Mouse (Mus musculus) kidney, postnatal 0 days (tissue): ENCODE data around the gene 4921524J17Rik. TPM values are rescaled to one million over a fixed set of nuclear protein-coding genes. Genes with fewer than 3 reads are reported as not detected.

ENCODE experiments used
- ATAC-seq: fragments of 200-750 bp; cut with Nextera tagmentation; replicated peaks from 2 replicates; pipeline ENCODE4 v1.8.0; 2017; ENCODE audit warnings: low read depth, moderate number of reproducible peaks, moderate TSS enrichment, moderate library complexity; ENCODE audit not compliant: low FRiP score
- DNase-seq: peaks from one replicate; pipeline ENCODE4 v3.0.0-alpha.2; 2016; ENCODE audit warnings: low spot score
- H3K27ac ChIP-seq: fragments of 300-500 bp; sonication (generic); 2 replicates; pipeline ENCODE4 v1.5.1; 2014; ENCODE audit warnings: mild to moderate bottlenecking
- H3K27me3 ChIP-seq: fragments of 300-500 bp; sonication (generic); 2 replicates; pipeline ENCODE4 v1.6.1; 2014; ENCODE audit warnings: low read length, mixed read lengths; ENCODE audit not compliant: insufficient read depth
- H3K36me3 ChIP-seq: fragments of 300-500 bp; sonication (generic); 2 replicates; pipeline ENCODE4 v1.6.1; 2014; ENCODE audit warnings: low read length, mixed read lengths; ENCODE audit not compliant: insufficient read depth
- H3K4me1 ChIP-seq: fragments of 300-500 bp; sonication (generic); replicated peaks from 2 replicates; pipeline ENCODE4 v1.6.1; 2014; ENCODE audit warnings: antibody characterized with exemption, low read length, mixed read lengths; ENCODE audit not compliant: insufficient read depth
- H3K4me2 ChIP-seq: fragments of 300-500 bp; sonication (generic); 2 replicates; pipeline ENCODE4 v1.6.1; 2014; ENCODE audit warnings: mild to moderate bottlenecking, low read length, moderate library complexity, mixed read lengths
- H3K4me3 ChIP-seq: fragments of 300-500 bp; sonication (generic); replicated peaks from 2 replicates; pipeline ENCODE4 v1.5.1; 2014; ENCODE audit warnings: low read depth, low read length
- H3K9ac ChIP-seq: fragments of 300-500 bp; sonication (generic); 2 replicates; pipeline ENCODE4 v1.6.1; 2014; ENCODE audit warnings: low read depth, low read length
- H3K9me3 ChIP-seq: fragments of 300-500 bp; sonication (generic); replicated peaks from 2 replicates; pipeline ENCODE4 v1.6.1; 2016; ENCODE audit warnings: low read length, inconsistent platforms, mixed read lengths
- CTCF ChIP-seq: IDR thresholded peaks from 2 replicates; pipeline ENCODE4 v1.5.1; 2016; ENCODE audit warnings: antibody characterized with exemption, low read depth, mild to moderate bottlenecking, moderate library complexity
- WGBS: fragments of 180-500 bp; shearing (Covaris S2); extraction: QIAGEN DNeasy Blood & Tissue Kit; methylation state at CpG from one replicate; pipeline ENCODE4 v1.1.7; 2014; 5-methylcytosine and 5-hydroxymethylcytosine counted together
- polyA plus RNA-seq: library from polyadenylated mRNA; unstranded; fragments of >200 nt; fragmentation: Nextera tagmentation; extraction: Ambion mirVana; gene quantifications from 2 replicates; pipeline ENCODE4 v1.2.1, GENCODE M21; 2015

4921524J17Rik gene
- 46.8 and 51.2 TPM in 2 replicates for polyA plus RNA-seq

DNA sequence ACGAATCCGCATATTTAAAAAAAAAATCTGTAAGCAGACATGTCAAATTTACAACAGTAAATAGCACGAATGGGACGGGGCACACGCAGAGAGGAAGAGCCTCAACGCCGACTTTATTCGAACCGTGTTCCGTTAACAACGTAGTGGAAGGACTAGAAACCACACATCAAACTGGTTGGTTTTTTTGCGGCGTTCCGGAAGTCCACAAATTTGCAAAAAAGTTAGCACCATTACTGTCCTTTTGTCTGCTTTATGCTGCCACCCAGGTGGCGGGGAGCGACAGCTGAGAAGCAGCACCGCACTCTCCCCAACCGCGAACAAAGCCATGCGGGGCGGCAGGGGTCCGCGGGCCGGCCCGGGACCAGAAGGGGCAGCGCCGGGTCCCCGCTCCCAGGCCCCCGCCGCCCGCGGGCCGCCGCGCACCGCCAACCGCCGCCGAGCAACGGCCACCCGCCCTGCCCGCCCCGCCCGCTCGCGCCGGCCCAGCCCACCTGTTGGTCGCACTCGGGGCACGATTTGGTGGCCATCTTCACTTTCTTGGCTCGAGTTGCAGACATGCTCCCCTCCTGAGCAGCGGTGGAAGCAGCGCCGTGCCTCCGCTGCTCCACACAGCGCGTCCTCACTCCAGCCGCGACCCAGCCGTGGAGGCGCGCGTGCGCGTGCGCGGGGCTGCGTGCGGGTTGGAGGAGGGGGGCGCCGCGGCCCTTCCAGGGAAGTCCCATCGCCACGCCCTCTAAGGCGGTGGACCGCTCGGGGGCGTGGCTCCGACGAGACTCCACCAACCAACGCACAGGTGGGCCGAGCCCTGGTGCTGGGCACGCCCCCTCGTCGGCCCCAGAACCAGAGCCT, at the start of gene 4921524J17Rik:
TSS of gene 4921524J17Rik (minus strand) at position 666 of the 849 bp plus-strand sequence.
- under 1% methylated on average over 84 of the region's 85 CpGs for WGBS
- H3K4me1 ChIP-seq, result peaks cover 7% of the 10 kb centered on the region; the same call in 1 of the 2 replicates
- peak within 1 kb of the TSS; percentile 89 for H3K9ac ChIP-seq
- peak; percentile 99 for ATAC-seq
- TF ChIP-seq CTCF, result 0 out of 2 replicates have a peak, but pooled peaks have one; percentile 31
- DNase-seq, result peak; percentile 98
- H3K36me3 ChIP-seq, result no peaks in the 10 kb centered on the region
- peak within 1 kb of the TSS; percentile 60 for H3K4me2 ChIP-seq
- no peaks in the 10 kb centered on the region for H3K9me3 ChIP-seq
- H3K27ac ChIP-seq, result peak within 1 kb of the TSS; percentile 96
- H3K4me3 ChIP-seq, result peak within 1 kb of the TSS; percentile 80
- H3K27me3 ChIP-seq, result no peaks in the 10 kb centered on the region

DNA sequence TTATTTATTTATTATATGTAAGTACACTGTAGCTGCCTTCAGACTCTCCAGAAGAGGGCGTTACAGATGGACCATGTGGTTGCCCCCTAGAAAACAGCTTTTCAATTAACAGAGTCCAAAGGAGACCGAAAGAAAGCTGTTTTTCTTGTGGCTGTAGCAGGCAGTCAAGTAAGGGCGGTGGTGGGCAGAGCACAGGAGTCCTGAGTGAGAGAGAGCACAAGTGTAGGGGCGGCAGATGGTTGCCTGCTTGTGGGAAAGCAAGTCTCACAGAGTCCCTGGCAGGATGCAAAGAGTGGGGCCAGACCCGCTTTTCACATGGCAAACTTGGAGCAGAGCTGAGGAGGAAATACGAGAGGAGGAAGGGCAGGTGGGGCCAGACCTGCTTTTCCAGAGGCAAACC, 49.8 kb upstream of the 4921524J17Rik start:
- Histone ChIP-seq H3K9me3 (no peaks in the 10 kb centered on the region), H3K36me3 (no peaks in the 10 kb centered on the region), H3K27ac (no peak overlapping the region), H3K9ac (no peak overlapping the region), H3K4me2 (no peak overlapping the region), H3K4me3 (no peak overlapping the region), H3K27me3 (no peaks in the 10 kb centered on the region), H3K4me1 (no peaks in the 10 kb centered on the region)
- 52% methylated on average over 6 of the region's 6 CpGs for WGBS
- ATAC-seq, result peak; percentile 57; the same call in 1 of the 2 replicates
- no peak for TF ChIP-seq CTCF
- DNase-seq, result no peak

GRCm38 (mm10) chr8:85481900-85482299, 49.3 kb upstream of the 4921524J17Rik start:
- 34% methylated on average over 10 of the region's 10 CpGs for WGBS
- H3K4me1 ChIP-seq, result no peaks in the 10 kb centered on the region
- DNase-seq, result no peak
- TF ChIP-seq CTCF, result no peak; the same call in 1 of the 2 replicates
- no peaks in the 10 kb centered on the region for H3K9me3 ChIP-seq
- ATAC-seq, result no peak; the same call in 1 of the 2 replicates
- no peak overlapping the region for H3K27ac ChIP-seq
- H3K4me2 ChIP-seq, result 0 out of 2 replicates have a peak overlapping the region, but pooled peaks have one; percentile 10
- no peaks in the 10 kb centered on the region for H3K27me3 ChIP-seq
- no peak overlapping the region for H3K9ac ChIP-seq
- H3K4me3 ChIP-seq, result no peak overlapping the region
- no peaks in the 10 kb centered on the region for H3K36me3 ChIP-seq

GRCm38 (mm10) chr8:85479710-85480109, 47.1 kb upstream of the 4921524J17Rik start:
- Histone ChIP-seq H3K36me3 (no peaks in the 10 kb centered on the region), H3K4me2 (no peak overlapping the region), H3K27ac (no peak overlapping the region), H3K9me3 (no peaks in the 10 kb centered on the region), H3K4me3 (no peak overlapping the region), H3K9ac (no peak overlapping the region), H3K4me1 (no peaks in the 10 kb centered on the region), H3K27me3 (no peaks in the 10 kb centered on the region)
- ATAC-seq, result no peak
- WGBS, result 82% methylated on average over 2 of the region's 2 CpGs
- TF ChIP-seq CTCF, result no peak
- no peak for DNase-seq

DNA sequence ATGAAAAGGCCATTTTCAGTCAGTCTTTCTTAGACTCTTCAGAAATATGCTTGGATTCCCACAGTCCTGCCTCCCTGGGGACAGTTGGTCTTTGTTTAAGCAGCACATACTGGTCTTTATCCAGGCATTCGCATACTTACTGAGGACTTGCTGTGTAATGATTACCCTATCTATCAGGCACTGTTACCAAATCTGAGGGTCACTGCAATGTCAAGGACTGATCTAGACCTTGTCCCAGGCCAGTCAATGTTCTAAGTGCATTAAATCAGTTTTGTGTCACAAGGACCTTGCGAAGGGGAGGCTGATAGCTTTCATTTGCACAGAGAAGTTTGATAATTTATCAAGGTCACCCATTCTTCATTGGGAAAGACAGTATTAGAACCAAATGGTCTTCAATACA, 45.8 kb upstream of the 4921524J17Rik start:
- no peaks in the 10 kb centered on the region for H3K27me3 ChIP-seq
- no peak for ATAC-seq
- no peak overlapping the region for H3K4me2 ChIP-seq
- H3K36me3 ChIP-seq, result no peaks in the 10 kb centered on the region
- no peaks in the 10 kb centered on the region for H3K4me1 ChIP-seq
- TF ChIP-seq CTCF, result no peak
- 97% methylated on average over 2 of the region's 2 CpGs for WGBS
- DNase-seq, result no peak
- H3K27ac ChIP-seq, result no peak overlapping the region
- H3K9me3 ChIP-seq, result no peaks in the 10 kb centered on the region
- H3K9ac ChIP-seq, result no peak overlapping the region
- H3K4me3 ChIP-seq, result no peak overlapping the region

- WGBS, result 54% methylated on average over 4 of the region's 4 CpGs
- no peaks in the 10 kb centered on the region for H3K4me1 ChIP-seq
These were observed 44.4 kb upstream of the 4921524J17Rik start for GRCm38 (mm10) chr8:85476970-85477545.

More at GRCm38 (mm10) chr8:85476970-85477545, 44.4 kb upstream of the 4921524J17Rik start:
- Histone ChIP-seq H3K4me3 (no peak overlapping the region), H3K4me2 (no peak overlapping the region), H3K9me3 (no peaks in the 10 kb centered on the region), H3K9ac (no peak overlapping the region), H3K36me3 (no peaks in the 10 kb centered on the region), H3K27me3 (no peaks in the 10 kb centered on the region), H3K27ac (no peak overlapping the region)
- TF ChIP-seq CTCF, result no peak
- no peak for ATAC-seq
- DNase-seq, result no peak
